Mouse (Mus musculus): ENCODE measurements around the gene Anapc16.

- TF ChIP-seq CTCF (IDR thresholded peaks at IDR 0.05): no peak
- no peak for TF ChIP-seq EP300 (IDR thresholded peaks at IDR 0.05)
Observed at GRCm38 (mm10) chr10:60028181-60028580, 25.2 kb upstream of the Anapc16 start.
